Mouse (Mus musculus): ENCODE results near the gene Onecut3. TPM values are rescaled to one million over a fixed set of nuclear protein-coding genes. Genes with fewer than 3 reads are reported as not detected.
A peak's percentile ranks its signal among the peaks of the same experiment; 100 is the strongest.

Onecut3 gene
- polyA plus RNA-seq, 1 experiment from 2014 or later, result 0.04 TPM

DNA sequence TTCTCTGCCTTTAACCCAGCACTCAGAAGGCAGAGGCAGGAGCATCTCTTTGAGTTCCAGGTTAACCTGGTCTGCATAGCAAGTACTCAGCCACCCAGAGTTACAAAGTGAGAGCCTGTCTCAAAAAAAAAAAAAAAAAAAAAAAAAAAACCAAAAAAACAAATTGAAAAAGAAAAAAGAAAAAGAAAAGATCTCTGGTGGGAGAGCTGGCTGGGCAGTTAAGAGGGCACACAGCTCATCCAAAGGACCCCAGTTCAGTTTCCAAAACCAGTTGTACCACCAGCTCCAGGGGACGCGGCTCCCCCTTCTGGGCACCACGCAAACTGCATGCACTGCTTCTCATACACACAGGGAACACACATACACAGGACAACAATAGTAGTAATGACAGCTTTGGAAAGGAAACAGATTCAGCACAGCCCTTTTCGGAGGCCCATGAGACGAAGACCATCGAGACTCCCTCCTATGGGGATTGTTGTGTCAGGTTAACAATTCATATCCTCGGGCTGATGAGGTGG, 7.7 kb upstream of the Onecut3 start:
- no peak overlapping the region for H3K4me2 ChIP-seq (ENCODE audit: low read length)
- no peak overlapping the region for H3K27ac ChIP-seq (ENCODE audit: low read depth)
- no peaks in the 10 kb centered on the region for H3K9me3 ChIP-seq (ENCODE audit: control insufficient read depth, low read length)
- H3K4me1 ChIP-seq (replicated peaks; ENCODE audit: control insufficient read depth, insufficient read depth, low read length), result no peaks in the 10 kb centered on the region
- no peaks in the 10 kb centered on the region for H3K36me3 ChIP-seq (ENCODE audit: control insufficient read depth, insufficient read depth, low read length)
- no peak for DNase-seq (ENCODE audit: low spot score)
- no peak overlapping the region for H3K4me3 ChIP-seq (ENCODE audit: low read depth, low read length)
- H3K9ac ChIP-seq (ENCODE audit: low read length), result no peak overlapping the region
- peaks cover 88% of the 10 kb centered on the region for H3K27me3 ChIP-seq (replicated peaks; ENCODE audit: control insufficient read depth, insufficient read depth, low read length)
- no peak for ATAC-seq (replicated peaks; ENCODE audit: low FRiP score, low TSS enrichment, low read depth)
- WGBS, result 74% methylated on average over 7 of the region's 7 CpGs

DNA sequence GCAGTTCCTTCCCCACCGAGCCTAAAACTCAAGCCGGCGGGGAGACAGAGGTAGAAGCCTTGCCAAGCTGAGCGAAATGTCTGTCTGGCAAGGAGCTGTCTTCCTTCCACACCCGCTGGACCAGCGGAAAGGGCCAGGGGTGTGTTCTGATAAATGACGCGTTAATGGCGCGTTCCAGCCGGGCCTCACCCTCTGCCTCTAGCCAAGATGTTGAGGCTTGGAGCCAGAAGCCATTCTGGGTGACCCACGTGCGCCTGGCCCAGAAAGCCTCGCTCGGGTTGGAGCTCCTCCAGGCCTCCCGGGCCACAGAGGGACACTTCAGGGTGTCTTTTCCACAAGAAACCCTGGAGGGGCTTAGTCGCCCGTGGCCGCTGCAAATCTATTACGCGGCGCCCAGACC, 4.6 kb upstream of the Onecut3 start:
- no peaks in the 10 kb centered on the region for H3K9me3 ChIP-seq (ENCODE audit: control insufficient read depth, low read length)
- no peak for ATAC-seq (replicated peaks; ENCODE audit: low FRiP score, low TSS enrichment, low read depth)
- H3K9ac ChIP-seq (ENCODE audit: low read length), result no peak overlapping the region
- WGBS, result 1% methylated on average over 22 of the region's 22 CpGs
- peaks cover 92% of the 10 kb centered on the region for H3K27me3 ChIP-seq (replicated peaks; ENCODE audit: control insufficient read depth, insufficient read depth, low read length)
- H3K27ac ChIP-seq (ENCODE audit: low read depth), result no peak overlapping the region
- H3K4me1 ChIP-seq (replicated peaks; ENCODE audit: control insufficient read depth, insufficient read depth, low read length), result peaks cover 5% of the 10 kb centered on the region; the same call in 1 of the 2 replicates
- H3K36me3 ChIP-seq (ENCODE audit: control insufficient read depth, insufficient read depth, low read length), result no peaks in the 10 kb centered on the region
- no peak overlapping the region for H3K4me2 ChIP-seq (ENCODE audit: low read length)
- no peak overlapping the region for H3K4me3 ChIP-seq (ENCODE audit: low read depth, low read length)
- DNase-seq (ENCODE audit: low spot score), result no peak

DNA sequence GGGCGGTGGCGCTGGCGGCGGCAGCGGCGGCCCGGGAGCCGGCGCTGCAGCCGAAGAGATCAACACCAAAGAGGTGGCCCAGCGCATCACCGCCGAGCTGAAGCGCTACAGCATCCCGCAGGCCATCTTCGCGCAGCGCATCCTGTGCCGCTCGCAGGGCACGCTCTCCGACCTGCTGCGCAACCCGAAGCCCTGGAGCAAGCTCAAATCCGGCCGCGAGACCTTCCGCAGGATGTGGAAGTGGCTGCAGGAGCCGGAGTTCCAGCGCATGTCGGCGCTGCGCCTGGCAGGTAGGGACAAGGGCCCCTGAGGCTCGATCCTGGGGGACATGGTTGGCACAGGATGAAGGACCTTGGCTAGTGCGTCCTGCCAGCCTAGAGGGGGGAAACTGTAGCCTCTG, 1.3 kb downstream of the Onecut3 start:
- Histone ChIP-seq H3K9me3 (ENCODE audit: control insufficient read depth, low read length) (no peaks in the 10 kb centered on the region), H3K4me3 (ENCODE audit: low read depth, low read length) (peak overlapping the region; percentile 42; the same call in 1 of the 2 replicates), H3K36me3 (ENCODE audit: control insufficient read depth, insufficient read depth, low read length) (no peaks in the 10 kb centered on the region), H3K4me1 (replicated peaks; ENCODE audit: control insufficient read depth, insufficient read depth, low read length) (peaks cover 7% of the 10 kb centered on the region; the same call in 1 of the 2 replicates), H3K27ac (ENCODE audit: low read depth) (no peak overlapping the region), H3K9ac (ENCODE audit: low read length) (no peak overlapping the region), H3K27me3 (replicated peaks; ENCODE audit: control insufficient read depth, insufficient read depth, low read length) (peaks cover 99% of the 10 kb centered on the region), H3K4me2 (ENCODE audit: low read length) (peak overlapping the region; percentile 69)
- DNase-seq (ENCODE audit: low spot score) (no peak), ATAC-seq (replicated peaks; ENCODE audit: low FRiP score, low TSS enrichment, low read depth) (no peak)
- WGBS, result under 1% methylated on average over 27 of the region's 35 CpGs

DNA sequence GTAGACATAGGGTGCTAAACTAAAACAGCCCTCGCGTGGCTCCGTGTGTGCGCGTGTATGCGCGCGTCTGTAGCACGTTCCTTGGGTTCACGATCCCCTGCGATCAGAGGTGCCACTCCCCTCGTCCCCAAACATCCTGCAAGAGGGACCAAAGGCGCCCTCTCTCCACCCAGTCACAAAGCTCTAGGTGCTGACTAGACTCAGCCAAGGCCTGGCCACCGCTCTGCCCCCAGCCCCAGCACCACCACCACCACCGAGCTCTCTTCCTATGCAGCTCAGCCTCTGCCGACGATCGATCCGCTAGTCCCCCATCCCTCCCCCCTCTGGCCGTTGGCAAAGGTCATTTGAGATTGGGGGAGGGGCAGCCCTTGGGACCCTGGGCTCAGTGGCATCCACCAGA, 1.8 kb downstream of the Onecut3 start:
- Histone ChIP-seq H3K4me2 (ENCODE audit: low read length) (no peak overlapping the region), H3K27me3 (replicated peaks; ENCODE audit: control insufficient read depth, insufficient read depth, low read length) (peaks cover 99% of the 10 kb centered on the region), H3K4me1 (replicated peaks; ENCODE audit: control insufficient read depth, insufficient read depth, low read length) (peaks cover 7% of the 10 kb centered on the region; the same call in 1 of the 2 replicates), H3K9me3 (ENCODE audit: control insufficient read depth, low read length) (no peaks in the 10 kb centered on the region), H3K9ac (ENCODE audit: low read length) (no peak overlapping the region), H3K4me3 (ENCODE audit: low read depth, low read length) (no peak overlapping the region), H3K36me3 (ENCODE audit: control insufficient read depth, insufficient read depth, low read length) (no peaks in the 10 kb centered on the region), H3K27ac (ENCODE audit: low read depth) (no peak overlapping the region)
- DNase-seq (ENCODE audit: low spot score) (no peak), ATAC-seq (replicated peaks; ENCODE audit: low FRiP score, low TSS enrichment, low read depth) (no peak)
- WGBS, result under 1% methylated on average over 20 of the region's 20 CpGs

DNA sequence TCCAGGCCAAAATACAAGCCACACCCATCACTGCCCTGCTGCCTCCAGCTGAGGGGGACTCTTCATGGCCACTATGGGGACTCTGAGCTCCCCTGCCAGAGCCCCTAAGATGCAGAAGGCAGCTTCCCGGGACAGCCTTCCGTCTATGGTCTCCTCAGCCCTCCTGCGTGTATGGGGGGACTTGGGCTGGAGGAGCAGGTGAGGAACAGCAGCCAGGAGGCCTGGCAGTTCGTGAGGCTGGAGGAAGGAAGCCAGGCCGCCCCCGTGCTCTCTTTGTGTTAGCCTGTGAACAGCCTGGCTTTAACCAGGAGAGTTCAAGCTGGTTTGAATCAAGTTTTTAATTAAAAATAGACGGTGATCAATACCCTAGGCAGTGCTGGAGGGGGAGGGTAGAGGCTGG, 7.7 kb downstream of the Onecut3 start:
- Histone ChIP-seq H3K9ac (ENCODE audit: low read length) (no peak overlapping the region), H3K4me1 (replicated peaks; ENCODE audit: control insufficient read depth, insufficient read depth, low read length) (no peaks in the 10 kb centered on the region), H3K4me2 (ENCODE audit: low read length) (no peak overlapping the region), H3K27me3 (replicated peaks; ENCODE audit: control insufficient read depth, insufficient read depth, low read length) (peaks cover 90% of the 10 kb centered on the region), H3K9me3 (ENCODE audit: control insufficient read depth, low read length) (no peaks in the 10 kb centered on the region), H3K4me3 (ENCODE audit: low read depth, low read length) (no peak overlapping the region), H3K36me3 (ENCODE audit: control insufficient read depth, insufficient read depth, low read length) (no peaks in the 10 kb centered on the region), H3K27ac (ENCODE audit: low read depth) (no peak overlapping the region)
- under 1% methylated on average over 7 of the region's 7 CpGs for WGBS
- no peak for DNase-seq (ENCODE audit: low spot score)
- ATAC-seq (replicated peaks; ENCODE audit: low FRiP score, low TSS enrichment, low read depth), result no peak

DNA sequence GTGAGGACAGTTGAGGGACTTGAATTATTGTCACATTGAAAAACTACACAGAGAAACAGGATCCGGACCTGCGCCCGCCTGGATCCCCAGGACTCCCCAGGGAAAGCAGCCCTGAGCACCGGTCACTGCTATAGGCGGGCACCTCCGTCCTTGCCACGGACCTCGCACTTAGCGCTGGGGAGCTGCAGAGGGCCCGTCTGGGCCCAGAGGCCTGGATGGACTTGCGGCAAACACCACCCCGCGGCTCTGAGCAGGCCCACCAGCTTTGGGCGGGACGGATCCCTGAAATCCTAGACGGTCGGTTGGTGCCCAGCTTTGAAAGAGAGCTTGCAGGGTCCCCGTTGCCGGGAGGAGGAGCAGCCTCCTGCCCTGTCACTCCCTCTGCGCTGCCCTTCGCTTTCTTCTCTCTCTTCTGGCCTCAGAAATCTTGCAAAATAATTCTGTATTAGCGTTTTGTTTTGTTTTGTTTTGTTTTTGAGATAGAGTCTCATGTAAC, 8.2 kb downstream of the Onecut3 start:
- H3K9me3 ChIP-seq (ENCODE audit: control insufficient read depth, low read length), result no peaks in the 10 kb centered on the region
- no peak overlapping the region for H3K4me3 ChIP-seq (ENCODE audit: low read depth, low read length)
- WGBS, result 5% methylated on average over 22 of the region's 22 CpGs
- no peak overlapping the region for H3K9ac ChIP-seq (ENCODE audit: low read length)
- no peaks in the 10 kb centered on the region for H3K4me1 ChIP-seq (replicated peaks; ENCODE audit: control insufficient read depth, insufficient read depth, low read length)
- H3K27me3 ChIP-seq (replicated peaks; ENCODE audit: control insufficient read depth, insufficient read depth, low read length), result peaks cover 89% of the 10 kb centered on the region
- no peaks in the 10 kb centered on the region for H3K36me3 ChIP-seq (ENCODE audit: control insufficient read depth, insufficient read depth, low read length)
- H3K4me2 ChIP-seq (ENCODE audit: low read length), result no peak overlapping the region
- no peak overlapping the region for H3K27ac ChIP-seq (ENCODE audit: low read depth)
- no peak for DNase-seq (ENCODE audit: low spot score)
- no peak for ATAC-seq (replicated peaks; ENCODE audit: low FRiP score, low TSS enrichment, low read depth)

DNA sequence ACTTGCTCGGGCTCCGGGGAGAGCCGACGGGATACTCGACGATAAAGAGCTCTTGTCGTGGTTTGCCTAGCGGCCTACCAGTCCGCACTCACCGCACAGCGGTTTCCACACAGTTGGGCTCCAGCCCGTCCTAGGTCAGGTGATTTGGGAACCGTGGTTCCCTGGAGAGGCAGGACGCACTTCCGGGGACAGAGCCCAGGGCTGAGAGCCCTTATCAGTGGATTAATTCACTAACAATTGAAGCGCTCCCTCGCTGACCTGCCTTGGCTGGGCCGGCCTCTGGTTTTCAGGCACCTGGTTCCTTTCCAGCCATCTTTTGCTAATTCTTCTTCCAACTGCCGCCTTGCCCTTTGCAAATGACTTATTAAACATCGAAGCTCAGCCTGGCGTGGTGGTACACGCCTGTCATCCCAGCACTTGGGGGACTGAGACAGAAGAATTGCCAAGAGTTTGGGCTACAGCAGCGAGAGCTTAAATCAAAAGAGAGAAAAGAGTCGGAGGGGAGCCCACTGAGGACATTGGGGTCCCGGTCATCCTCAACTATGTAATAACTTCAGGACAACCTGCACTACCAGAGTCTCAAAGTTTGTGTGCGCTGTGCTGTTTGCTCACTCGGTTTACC, 9.1 kb downstream of the Onecut3 start:
- Histone ChIP-seq H3K4me2 (ENCODE audit: low read length) (no peak overlapping the region), H3K27ac (ENCODE audit: low read depth) (no peak overlapping the region), H3K9ac (ENCODE audit: low read length) (no peak overlapping the region), H3K27me3 (replicated peaks; ENCODE audit: control insufficient read depth, insufficient read depth, low read length) (peaks cover 86% of the 10 kb centered on the region), H3K36me3 (ENCODE audit: control insufficient read depth, insufficient read depth, low read length) (no peaks in the 10 kb centered on the region), H3K4me3 (ENCODE audit: low read depth, low read length) (no peak overlapping the region), H3K4me1 (replicated peaks; ENCODE audit: control insufficient read depth, insufficient read depth, low read length) (no peaks in the 10 kb centered on the region), H3K9me3 (ENCODE audit: control insufficient read depth, low read length) (no peaks in the 10 kb centered on the region)
- 2% methylated on average over 27 of the region's 27 CpGs for WGBS
- ATAC-seq (replicated peaks; ENCODE audit: low FRiP score, low TSS enrichment, low read depth) (no peak), DNase-seq (ENCODE audit: low spot score) (no peak)

DNA sequence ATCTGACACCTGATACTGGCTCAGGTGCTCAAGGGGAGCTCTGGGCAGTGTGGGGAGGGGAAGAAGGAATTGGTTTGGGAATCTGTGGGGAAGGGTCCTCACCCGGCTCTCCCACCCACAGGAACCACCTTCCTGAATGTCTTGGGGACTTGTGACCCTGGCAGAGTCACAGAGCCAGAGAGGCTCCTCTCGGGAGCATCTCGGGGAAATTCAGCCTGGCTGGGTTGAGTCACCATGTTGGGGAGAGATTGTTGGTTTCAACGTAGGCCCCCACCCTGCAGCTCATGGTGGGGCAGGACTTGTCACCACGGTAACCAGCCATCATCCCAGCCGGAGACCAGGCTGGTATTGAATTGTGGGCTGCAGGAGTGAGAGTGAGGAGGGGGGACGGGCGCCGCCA, 10.1 kb downstream of the Onecut3 start:
- Histone ChIP-seq H3K36me3 (ENCODE audit: control insufficient read depth, insufficient read depth, low read length) (no peaks in the 10 kb centered on the region), H3K9me3 (ENCODE audit: control insufficient read depth, low read length) (no peaks in the 10 kb centered on the region), H3K4me2 (ENCODE audit: low read length) (no peak overlapping the region), H3K27ac (ENCODE audit: low read depth) (no peak overlapping the region), H3K27me3 (replicated peaks; ENCODE audit: control insufficient read depth, insufficient read depth, low read length) (peaks cover 83% of the 10 kb centered on the region), H3K9ac (ENCODE audit: low read length) (no peak overlapping the region), H3K4me3 (ENCODE audit: low read depth, low read length) (no peak overlapping the region), H3K4me1 (replicated peaks; ENCODE audit: control insufficient read depth, insufficient read depth, low read length) (no peaks in the 10 kb centered on the region)
- ATAC-seq (replicated peaks; ENCODE audit: low FRiP score, low TSS enrichment, low read depth) (no peak), DNase-seq (ENCODE audit: low spot score) (no peak)
- 3% methylated on average over 9 of the region's 9 CpGs for WGBS

DNA sequence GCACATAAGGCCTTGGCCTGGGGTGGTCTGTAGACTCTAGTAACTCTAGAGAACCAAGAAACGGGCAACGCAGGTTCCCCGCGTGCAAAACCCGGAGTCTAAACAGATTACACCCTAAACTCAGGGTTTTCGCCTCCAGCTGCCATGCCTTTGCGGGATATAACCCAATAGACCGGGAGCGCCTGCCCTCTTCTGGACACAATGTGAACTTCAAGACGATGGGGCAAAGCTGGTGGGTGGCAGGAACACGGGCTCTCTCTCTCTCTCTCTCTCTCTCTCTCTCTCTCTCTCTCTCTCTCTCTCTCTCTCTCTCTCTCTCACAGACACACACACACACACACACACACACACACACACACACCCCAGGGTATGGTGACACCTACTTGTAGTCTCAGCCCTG, 11.6 kb downstream of the Onecut3 start:
- Histone ChIP-seq H3K4me3 (ENCODE audit: low read depth, low read length) (no peak overlapping the region), H3K27ac (ENCODE audit: low read depth) (no peak overlapping the region), H3K9ac (ENCODE audit: low read length) (no peak overlapping the region), H3K9me3 (ENCODE audit: control insufficient read depth, low read length) (no peaks in the 10 kb centered on the region), H3K4me1 (replicated peaks; ENCODE audit: control insufficient read depth, insufficient read depth, low read length) (0 out of 2 replicates have a peak, but pooled peaks cover 3% of the 10 kb centered on the region), H3K27me3 (replicated peaks; ENCODE audit: control insufficient read depth, insufficient read depth, low read length) (peaks cover 76% of the 10 kb centered on the region), H3K4me2 (ENCODE audit: low read length) (no peak overlapping the region), H3K36me3 (ENCODE audit: control insufficient read depth, insufficient read depth, low read length) (no peaks in the 10 kb centered on the region)
- peak; percentile 96 for DNase-seq (ENCODE audit: low spot score)
- ATAC-seq (replicated peaks; ENCODE audit: low FRiP score, low TSS enrichment, low read depth), result no peak
- WGBS, result under 1% methylated on average over 11 of the region's 11 CpGs
